Mouse (Mus musculus) kidney, postnatal 0 days (tissue): ENCODE results near the gene A630095N17Rik. TPM values are rescaled to one million over a fixed set of nuclear protein-coding genes. Genes with fewer than 3 reads are reported as not detected.
A peak's percentile ranks its signal among the peaks of the same experiment; 100 is the strongest.

Source experiments
- ATAC-seq: fragments of 200-750 bp; cut with Nextera tagmentation; replicated peaks from 2 replicates; pipeline ENCODE4 v1.8.0; 2017; ENCODE audit warnings: low read depth, moderate number of reproducible peaks, moderate TSS enrichment, moderate library complexity; ENCODE audit not compliant: low FRiP score
- DNase-seq: peaks from one replicate; pipeline ENCODE4 v3.0.0-alpha.2; 2016; ENCODE audit warnings: low spot score
- H3K27ac ChIP-seq: fragments of 300-500 bp; sonication (generic); 2 replicates; pipeline ENCODE4 v1.5.1; 2014; ENCODE audit warnings: mild to moderate bottlenecking
- H3K27me3 ChIP-seq: fragments of 300-500 bp; sonication (generic); 2 replicates; pipeline ENCODE4 v1.6.1; 2014; ENCODE audit warnings: low read length, mixed read lengths; ENCODE audit not compliant: insufficient read depth
- H3K36me3 ChIP-seq: fragments of 300-500 bp; sonication (generic); 2 replicates; pipeline ENCODE4 v1.6.1; 2014; ENCODE audit warnings: low read length, mixed read lengths; ENCODE audit not compliant: insufficient read depth
- H3K4me1 ChIP-seq: fragments of 300-500 bp; sonication (generic); replicated peaks from 2 replicates; pipeline ENCODE4 v1.6.1; 2014; ENCODE audit warnings: antibody characterized with exemption, low read length, mixed read lengths; ENCODE audit not compliant: insufficient read depth
- H3K4me2 ChIP-seq: fragments of 300-500 bp; sonication (generic); 2 replicates; pipeline ENCODE4 v1.6.1; 2014; ENCODE audit warnings: mild to moderate bottlenecking, low read length, moderate library complexity, mixed read lengths
- H3K4me3 ChIP-seq: fragments of 300-500 bp; sonication (generic); replicated peaks from 2 replicates; pipeline ENCODE4 v1.5.1; 2014; ENCODE audit warnings: low read depth, low read length
- H3K9ac ChIP-seq: fragments of 300-500 bp; sonication (generic); 2 replicates; pipeline ENCODE4 v1.6.1; 2014; ENCODE audit warnings: low read depth, low read length
- H3K9me3 ChIP-seq: fragments of 300-500 bp; sonication (generic); replicated peaks from 2 replicates; pipeline ENCODE4 v1.6.1; 2016; ENCODE audit warnings: low read length, inconsistent platforms, mixed read lengths
- CTCF ChIP-seq: IDR thresholded peaks from 2 replicates; pipeline ENCODE4 v1.5.1; 2016; ENCODE audit warnings: antibody characterized with exemption, low read depth, mild to moderate bottlenecking, moderate library complexity
- WGBS: fragments of 180-500 bp; shearing (Covaris S2); extraction: QIAGEN DNeasy Blood & Tissue Kit; methylation state at CpG from one replicate; pipeline ENCODE4 v1.1.7; 2014; 5-methylcytosine and 5-hydroxymethylcytosine counted together
- microRNA-seq: library from miRNA; unstranded; fragments of <30 nt; microRNA quantifications from one replicate; pipeline ENCODE4, GENCODE M21; 2016
- polyA plus RNA-seq: library from polyadenylated mRNA; unstranded; fragments of >200 nt; fragmentation: Nextera tagmentation; extraction: Ambion mirVana; gene quantifications from 2 replicates; pipeline ENCODE4 v1.2.1, GENCODE M21; 2015

The A630095N17Rik gene
- polyA plus RNA-seq, 1 experiment from 2014 or later: 0.18 TPM

DNA sequence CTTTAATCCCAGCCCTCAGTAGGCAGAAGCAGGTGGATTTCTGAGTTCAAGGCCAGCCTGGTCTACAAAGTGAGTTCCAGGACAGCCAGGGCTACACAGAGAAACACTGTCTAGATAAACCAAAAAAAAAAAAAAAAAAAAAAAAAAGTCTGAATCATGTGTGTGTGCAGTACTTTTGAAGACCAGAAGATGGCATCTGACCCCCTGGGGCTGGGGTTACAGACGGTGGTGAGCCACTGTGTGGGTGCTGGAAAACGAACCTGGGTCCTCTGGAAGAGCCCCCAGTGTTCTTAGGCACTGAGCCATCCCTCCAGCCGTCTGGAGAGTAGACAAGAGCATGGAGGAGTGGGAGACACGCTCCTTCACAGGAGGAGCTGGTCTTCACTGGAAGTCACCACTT lies 49.7 kb downstream of the A630095N17Rik start:
- no peak for ATAC-seq
- WGBS: 76% methylated on average over 4 of the region's 4 CpGs
- Histone ChIP-seq H3K27ac (no peak overlapping the region), H3K27me3 (no peaks in the 10 kb centered on the region), H3K4me1 (peaks cover 6% of the 10 kb centered on the region), H3K9ac (no peak overlapping the region), H3K9me3 (no peaks in the 10 kb centered on the region), H3K4me3 (no peak overlapping the region), H3K36me3 (peaks cover 42% of the 10 kb centered on the region), H3K4me2 (no peak overlapping the region)
- peak; percentile 25; the same call in 1 of the 2 replicates for TF ChIP-seq CTCF
- no peak for DNase-seq

DNA sequence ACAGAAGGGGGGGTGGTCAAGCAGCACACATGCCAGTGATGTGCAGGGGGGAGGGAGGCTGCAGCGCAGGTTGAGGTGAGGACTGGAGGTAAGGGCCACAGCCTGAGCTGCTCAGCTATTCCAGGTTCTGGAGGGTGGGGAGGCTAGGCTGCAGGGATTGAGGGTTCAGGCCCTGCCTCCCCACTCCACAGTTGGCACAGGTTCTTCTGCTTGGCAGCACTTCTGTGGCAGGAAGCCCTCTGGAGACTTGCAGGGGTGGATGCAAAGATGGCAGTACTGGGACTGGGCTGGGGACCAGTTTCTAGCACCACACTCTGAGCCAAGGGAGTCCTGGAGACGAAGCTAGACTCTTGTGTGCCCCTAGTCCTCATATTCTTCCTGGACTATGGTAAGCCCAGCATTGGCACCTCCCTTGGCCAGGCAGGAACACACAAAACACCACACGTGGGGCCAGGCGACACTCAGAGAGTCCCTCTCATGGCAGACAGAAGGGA lies 50.5 kb downstream of the A630095N17Rik start:
- Histone ChIP-seq H3K9ac (no peak overlapping the region), H3K4me3 (no peak overlapping the region), H3K4me2 (no peak overlapping the region), H3K9me3 (no peaks in the 10 kb centered on the region), H3K36me3 (peaks cover 38% of the 10 kb centered on the region), H3K27me3 (no peaks in the 10 kb centered on the region), H3K4me1 (peaks cover 6% of the 10 kb centered on the region), H3K27ac (no peak overlapping the region)
- ATAC-seq (no peak), DNase-seq (no peak)
- 84% methylated on average over 4 of the region's 4 CpGs for WGBS
- no peak for TF ChIP-seq CTCF

DNA sequence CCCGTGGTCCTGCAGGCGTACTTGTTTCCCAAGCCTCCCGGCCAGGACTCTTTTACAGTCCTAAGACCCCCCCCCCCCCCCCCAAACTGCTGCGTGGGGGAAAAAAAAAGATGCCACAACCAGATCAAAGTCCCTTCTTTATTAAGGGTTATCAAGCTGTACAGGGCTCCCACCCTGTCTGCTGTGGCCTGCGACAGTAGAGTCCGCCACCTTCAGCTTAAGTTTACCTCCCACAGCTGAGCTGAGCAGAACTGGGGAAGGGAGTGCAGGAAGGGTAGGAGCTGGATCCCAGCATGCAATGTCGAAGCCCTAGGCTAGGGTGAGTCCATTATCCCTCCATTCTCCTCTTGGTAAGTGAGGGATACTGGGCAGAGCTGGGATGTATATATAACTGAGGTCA lies 51.2 kb downstream of the A630095N17Rik start:
- H3K4me2 ChIP-seq: peak overlapping the region; percentile 96; the same call in 1 of the 2 replicates
- H3K9ac ChIP-seq: peak overlapping the region; percentile 37; the same call in 1 of the 2 replicates
- no peak for DNase-seq
- no peak for TF ChIP-seq CTCF
- no peaks in the 10 kb centered on the region for H3K9me3 ChIP-seq
- H3K27ac ChIP-seq: peak overlapping the region; percentile 31; the same call in 1 of the 2 replicates
- H3K27me3 ChIP-seq: no peaks in the 10 kb centered on the region
- no peak; the same call in 1 of the 2 replicates for ATAC-seq
- H3K4me3 ChIP-seq: peak overlapping the region; percentile 53; the same call in 1 of the 2 replicates
- peaks cover 33% of the 10 kb centered on the region for H3K36me3 ChIP-seq
- peaks cover 6% of the 10 kb centered on the region for H3K4me1 ChIP-seq
- WGBS: 25% methylated on average over 7 of the region's 7 CpGs

GRCm38 (mm10) chr1:75180105-75180590 lies 51.8 kb downstream of the A630095N17Rik start, which contains the start of gene Abcb6:
Gene Abcb6 (minus strand): TSS chr1:75180392.
- Histone ChIP-seq H3K4me2 (peak within 1 kb of the TSS; percentile 96), H3K27me3 (no peaks in the 10 kb centered on the region), H3K9me3 (no peaks in the 10 kb centered on the region), H3K4me3 (peak within 1 kb of the TSS; percentile 53), H3K27ac (peak within 1 kb of the TSS; percentile 31), H3K36me3 (peaks cover 32% of the 10 kb centered on the region), H3K4me1 (peaks cover 6% of the 10 kb centered on the region), H3K9ac (peak within 1 kb of the TSS; percentile 66)
- under 1% methylated on average over 31 of the region's 31 CpGs for WGBS
- TF ChIP-seq CTCF: no peak
- peak; percentile 97 for DNase-seq
- ATAC-seq: peak; percentile 89

DNA sequence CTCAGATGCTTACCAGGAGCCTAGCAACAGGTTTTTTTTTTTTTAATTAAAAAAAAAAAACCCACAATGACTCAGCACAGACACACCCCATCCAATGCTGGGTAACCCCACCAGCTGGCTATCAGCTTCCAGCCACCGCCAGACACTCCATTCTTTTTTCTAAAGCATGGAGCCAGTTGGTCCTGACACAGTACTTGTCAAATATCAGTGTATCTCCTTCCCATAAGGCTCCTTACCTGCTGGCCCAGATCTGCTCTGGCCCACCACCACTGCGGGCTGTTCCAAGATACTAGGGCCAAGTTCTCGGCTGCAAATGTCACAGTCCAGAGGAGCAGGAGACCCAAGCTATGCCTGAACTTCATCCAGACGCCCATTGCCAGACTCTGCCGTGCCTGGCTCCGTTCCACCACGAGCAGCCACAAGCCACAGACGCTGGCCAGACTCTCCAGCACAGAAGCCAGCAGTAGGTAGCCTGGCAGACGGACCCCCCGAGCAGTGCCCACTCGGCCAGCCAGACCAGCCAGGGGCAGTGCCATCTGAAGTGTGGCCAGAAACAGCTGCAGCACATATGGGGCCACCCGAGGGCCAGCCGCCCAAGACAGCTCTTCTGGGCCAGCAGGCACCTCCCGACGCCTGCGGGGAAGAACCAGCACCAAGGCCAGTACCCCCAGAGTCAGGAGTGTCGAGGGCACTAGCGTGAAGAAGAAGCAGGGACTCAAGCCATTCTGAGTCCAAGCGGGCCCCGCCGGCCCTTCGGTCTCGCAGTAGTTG lies 52.4 kb downstream of the A630095N17Rik start:
- no peak; the same call in none of the 2 replicates for ATAC-seq

More for the DNA sequence above, 52.4 kb downstream of the A630095N17Rik start:
- 6% methylated on average over 23 of the region's 23 CpGs for WGBS
- H3K9ac ChIP-seq: peak overlapping the region; percentile 66
- H3K27ac ChIP-seq: no peak overlapping the region; the same call in 1 of the 2 replicates
- DNase-seq: no peak
- H3K27me3 ChIP-seq: no peaks in the 10 kb centered on the region
- H3K9me3 ChIP-seq: no peaks in the 10 kb centered on the region
- H3K4me1 ChIP-seq: peaks cover 6% of the 10 kb centered on the region
- TF ChIP-seq CTCF: no peak
- peaks cover 27% of the 10 kb centered on the region for H3K36me3 ChIP-seq
- H3K4me2 ChIP-seq: peak overlapping the region; percentile 96
- peak overlapping the region; percentile 53 for H3K4me3 ChIP-seq

Small RNA genes within 50 kb of the gene (microRNA-seq; reads per million reads assigned to microRNA genes)
- not detected for gene Gm27943

Other genes starting within 250 kb of the A630095N17Rik start
- gene Nhej1, start 106.9 kb downstream of the A630095N17Rik start, polyA plus RNA-seq: 10.5 and 11.0 TPM in 2 replicates
- 9.8 and 11.3 TPM in 2 replicates for gene Slc23a3, start 98.2 kb downstream of the A630095N17Rik start, polyA plus RNA-seq
- 47.2 and 52.2 TPM in 2 replicates for gene Cnppd1, start 89.4 kb downstream of the A630095N17Rik start, polyA plus RNA-seq
- gene Retreg2, start 89.3 kb downstream of the A630095N17Rik start, polyA plus RNA-seq: 47.8 and 52.0 TPM in 2 replicates
- 43.2 and 47.7 TPM in 2 replicates for gene Zfand2b, start 63.5 kb downstream of the A630095N17Rik start, polyA plus RNA-seq
- gene Abcb6, start 51.7 kb downstream of the A630095N17Rik start, polyA plus RNA-seq: 34.4 and 36.8 TPM in 2 replicates
- gene Ankzf1, start 40.0 kb downstream of the A630095N17Rik start, polyA plus RNA-seq: 19.7 TPM in 2 replicates
- 25.8 and 27.3 TPM in 2 replicates for gene Atg9a, start 39.9 kb downstream of the A630095N17Rik start, polyA plus RNA-seq
- gene Glb1l, start 21.3 kb downstream of the A630095N17Rik start, polyA plus RNA-seq: 47.4 and 47.6 TPM in 2 replicates
- 114 and 122 TPM in 2 replicates for gene Stk16, start 21.3 kb downstream of the A630095N17Rik start, polyA plus RNA-seq
- 171 and 200 TPM in 2 replicates for gene Tuba4a, start 12.2 kb downstream of the A630095N17Rik start, polyA plus RNA-seq
- 30.4 and 31.3 TPM in 2 replicates for gene Dnajb2, start 4.3 kb upstream of the A630095N17Rik start, polyA plus RNA-seq
- gene Ptprn, start 32.4 kb upstream of the A630095N17Rik start, polyA plus RNA-seq: 0.08 and 0.13 TPM in 2 replicates
- gene Resp18, start 46.3 kb upstream of the A630095N17Rik start, polyA plus RNA-seq: not detected in 2 replicates
- 128 and 137 TPM in 2 replicates for gene Dnpep, start 85.9 kb upstream of the A630095N17Rik start, polyA plus RNA-seq
- 18.6 and 19.1 TPM in 2 replicates for gene Des, start 128.2 kb upstream of the A630095N17Rik start, polyA plus RNA-seq
- 40.1 and 44.3 TPM in 2 replicates for gene Speg, start 143.2 kb upstream of the A630095N17Rik start, polyA plus RNA-seq
- gene Gmppa, start 203.8 kb upstream of the A630095N17Rik start, polyA plus RNA-seq: 69.5 and 72.5 TPM in 2 replicates
- gene Asic4, start 218.3 kb upstream of the A630095N17Rik start, polyA plus RNA-seq: 0.40 and 0.45 TPM in 2 replicates
- gene Chpf, start 247.2 kb upstream of the A630095N17Rik start, polyA plus RNA-seq: 37.1 and 38.3 TPM in 2 replicates
- gene Tmem198, start 247.4 kb upstream of the A630095N17Rik start, polyA plus RNA-seq: 0.61 and 1.3 TPM in 2 replicates